Mouse (Mus musculus) left cerebral cortex, adult 6 months (tissue): Measurements from ENCODE around the gene Rnf217. TPM values are rescaled to one million over a fixed set of nuclear protein-coding genes. Genes with fewer than 3 reads are reported as not detected.

ENCODE experiments used
- long read RNA-seq, 2 experiments: library from polyadenylated mRNA; unstranded; transcript quantifications; one replicate each; pipeline ENCODE4 v2.0.0; 2019 to 2020
- polyA plus RNA-seq: library from polyadenylated mRNA; unstranded; fragments of <200 nt; fragmentation: Nextera tagmentation; gene quantifications from 2 replicates; pipeline ENCODE4 v1.2.3, GENCODE M21; 2021

Rnf217 gene
- 0.80 and 1.1 TPM in 2 replicates for polyA plus RNA-seq
- long read RNA-seq, experiment 1, full-length matches to known transcripts, result 1 of 9 reads
- long read RNA-seq, experiment 1, partial matches to known transcripts, result 0 of 9 reads
- long read RNA-seq, experiment 1, other reads (novel, unspliced or antisense), result 8 of 9 reads
- long read RNA-seq, experiment 2, partial matches to known transcripts, result 2 of 6 reads
- long read RNA-seq, experiment 2, other reads (novel, unspliced or antisense), result 4 of 6 reads

DNA sequence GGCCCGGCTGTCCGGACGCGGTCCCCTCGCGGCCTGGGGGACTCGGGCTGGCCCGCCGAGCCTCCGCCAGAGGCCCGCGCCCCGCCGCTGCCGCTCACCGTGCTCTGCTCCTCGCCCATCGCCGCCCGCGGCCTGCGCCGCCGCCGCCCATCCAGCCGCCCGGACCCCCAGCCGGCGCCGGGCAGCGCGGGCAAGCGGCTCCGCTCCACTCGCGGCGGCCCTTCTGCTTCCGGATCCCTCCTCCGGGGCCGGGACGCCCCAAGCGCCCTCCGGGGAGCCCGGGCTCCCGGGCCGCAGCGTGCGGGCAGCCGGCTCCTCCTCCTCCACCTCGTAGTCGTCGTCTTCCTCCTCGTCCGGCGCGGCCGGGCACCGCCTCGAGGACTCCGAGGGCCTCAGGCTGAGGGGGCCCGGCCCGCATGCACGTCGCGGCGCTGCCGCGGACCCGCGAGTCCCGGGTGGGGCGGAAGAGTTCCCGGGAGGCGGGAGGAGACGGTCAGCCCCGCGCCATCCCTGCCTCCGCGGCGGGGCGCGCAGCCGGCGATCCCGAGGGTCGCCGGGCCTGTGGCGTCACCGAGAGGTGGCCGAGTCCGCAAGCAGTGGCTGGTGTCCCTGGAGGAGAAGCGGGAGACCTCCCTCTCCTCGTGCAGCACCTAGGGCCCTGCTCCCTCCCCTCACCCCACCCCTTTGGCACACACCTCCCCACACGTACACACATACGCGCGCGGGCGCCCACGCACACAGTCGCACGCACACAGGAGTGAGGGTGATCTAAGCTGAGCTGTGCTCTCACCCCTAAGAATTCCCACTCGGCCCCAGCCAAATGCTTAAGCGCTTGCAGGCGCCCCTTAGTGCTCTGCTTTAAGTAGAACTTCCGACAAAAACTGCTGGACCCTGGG, at the start of gene Rnf217:
TSS of gene Rnf217 (minus strand) at position 119 of the 896 bp plus-strand sequence.

DNA sequence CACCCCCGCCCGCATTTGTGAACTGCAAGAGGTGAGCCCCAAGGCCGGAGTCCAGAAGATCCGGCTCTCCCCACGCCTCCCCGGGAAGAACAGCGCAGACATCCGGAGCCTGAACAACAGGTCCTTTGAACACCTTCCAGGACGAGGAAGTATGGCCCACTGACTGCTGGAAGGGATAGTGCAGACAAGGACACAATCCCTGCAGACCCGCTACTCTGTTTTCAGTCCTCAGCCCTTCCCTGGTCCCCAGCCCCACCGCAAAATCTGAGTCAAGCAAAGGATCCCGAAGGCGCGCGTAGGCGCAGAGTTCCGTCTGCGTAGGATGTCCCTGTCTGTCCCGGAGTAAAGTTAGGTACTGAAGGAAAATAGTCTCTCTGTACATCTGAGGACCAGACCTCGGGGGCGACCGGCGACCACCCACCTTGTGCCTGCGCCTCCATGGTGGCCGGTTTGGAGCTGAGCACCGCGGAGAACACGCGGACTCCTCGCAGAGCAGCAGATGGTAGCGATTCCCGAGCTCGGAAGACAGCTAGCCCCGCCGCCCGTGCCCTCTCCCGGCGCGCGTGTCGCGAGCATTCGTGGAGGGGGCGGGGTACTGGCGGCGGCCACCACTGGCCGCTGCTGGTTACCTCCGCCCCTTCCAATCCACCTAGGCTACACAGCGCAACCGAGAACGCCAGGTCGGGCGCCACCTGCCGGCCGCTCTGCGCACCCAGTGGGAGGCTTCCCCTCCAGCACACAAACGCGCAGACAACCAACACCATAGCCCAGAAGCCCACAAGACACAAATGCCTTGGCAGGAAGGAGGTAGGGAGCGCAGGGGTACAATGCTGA, 163.5 kb downstream of the Rnf217 start, which contains the start of gene Tpd52l1:
TSS of gene Tpd52l1 (minus strand) at position 668 of the 834 bp plus-strand sequence.

Other genes with a start within 250 kb of the Rnf217 start
- gene Tpd52l1, start 163.2 kb downstream of the Rnf217 start, polyA plus RNA-seq, result 73.3 and 95.2 TPM in 2 replicates